Mouse (Mus musculus): ENCODE measurements around the gene Bcar1. TPM values are rescaled to one million over a fixed set of nuclear protein-coding genes. Genes with fewer than 3 reads are reported as not detected.

Gene Bcar1
- polyA plus RNA-seq, 1 experiment from 2014 or later: 47.2 TPM

- Histone ChIP-seq H3K9me3 (replicated peaks) (no peaks in the 10 kb centered on the region), H3K9ac (peak overlapping the region; percentile 32; the same call in 1 of the 2 replicates), H3K4me2 (no peak overlapping the region), H3K27me3 (replicated peaks) (no peaks in the 10 kb centered on the region), H3K4me3 (no peak overlapping the region), H3K4me1 (replicated peaks) (peaks cover 80% of the 10 kb centered on the region), H3K27ac (ENCODE audit: poor library complexity, severe bottlenecking) (peak overlapping the region; percentile 98), H3K36me3 (no peaks in the 10 kb centered on the region)
- ATAC-seq (ENCODE audit: insufficient number of reproducible peaks, low FRiP score): no peak
- 55% methylated on average over 4 of the region's 4 CpGs for WGBS
Observed at GRCm38 (mm10) chr8:111727553-111727952, 16.1 kb downstream of the Bcar1 start.

GRCm38 (mm10) chr8:111726102-111726900 lies 17.3 kb downstream of the Bcar1 start:
- WGBS: 30% methylated on average over 7 of the region's 7 CpGs
- Histone ChIP-seq H3K27me3 (replicated peaks) (no peaks in the 10 kb centered on the region), H3K9me3 (replicated peaks) (no peaks in the 10 kb centered on the region), H3K4me3 (0 out of 2 replicates have a peak overlapping the region, but pooled peaks have one; percentile 9), H3K4me1 (replicated peaks) (peaks cover 76% of the 10 kb centered on the region), H3K4me2 (peak overlapping the region; percentile 47), H3K27ac (ENCODE audit: poor library complexity, severe bottlenecking) (peak overlapping the region; percentile 98), H3K36me3 (peaks cover 2% of the 10 kb centered on the region), H3K9ac (peak overlapping the region; percentile 69)
- peak; percentile 76 for ATAC-seq (ENCODE audit: insufficient number of reproducible peaks, low FRiP score)

- peaks cover 76% of the 10 kb centered on the region for H3K4me1 ChIP-seq (replicated peaks)
- H3K27ac ChIP-seq (ENCODE audit: poor library complexity, severe bottlenecking): peak overlapping the region; percentile 27
- no peaks in the 10 kb centered on the region for H3K9me3 ChIP-seq (replicated peaks)
Observed at GRCm38 (mm10) chr8:111725341-111725740, 18.3 kb downstream of the Bcar1 start.

GRCm38 (mm10) chr8:111720115-111720544 lies 23.5 kb downstream of the Bcar1 start:
- Histone ChIP-seq H3K36me3 (peaks cover 33% of the 10 kb centered on the region), H3K27ac (ENCODE audit: poor library complexity, severe bottlenecking) (peak overlapping the region; percentile 68)

More at GRCm38 (mm10) chr8:111725341-111725740, 18.3 kb downstream of the Bcar1 start:
- H3K4me3 ChIP-seq: no peak overlapping the region
- ATAC-seq (ENCODE audit: insufficient number of reproducible peaks, low FRiP score): no peak
- WGBS: 76% methylated on average over 6 of the region's 6 CpGs
- H3K36me3 ChIP-seq: peaks cover 12% of the 10 kb centered on the region
- H3K4me2 ChIP-seq: no peak overlapping the region
- H3K27me3 ChIP-seq (replicated peaks): no peaks in the 10 kb centered on the region
- no peak overlapping the region for H3K9ac ChIP-seq

GRCm38 (mm10) chr8:111718937-111719336 lies 24.7 kb downstream of the Bcar1 start:
- peaks cover 45% of the 10 kb centered on the region for H3K36me3 ChIP-seq
- H3K4me1 ChIP-seq (replicated peaks): peaks cover 66% of the 10 kb centered on the region

More at GRCm38 (mm10) chr8:111720115-111720544, 23.5 kb downstream of the Bcar1 start:
- ATAC-seq (ENCODE audit: insufficient number of reproducible peaks, low FRiP score): no peak
- WGBS: 40% methylated on average over 4 of the region's 4 CpGs
- Histone ChIP-seq H3K4me1 (replicated peaks) (peaks cover 76% of the 10 kb centered on the region), H3K9me3 (replicated peaks) (no peaks in the 10 kb centered on the region), H3K27me3 (replicated peaks) (no peaks in the 10 kb centered on the region), H3K4me2 (no peak overlapping the region), H3K4me3 (no peak overlapping the region), H3K9ac (peak overlapping the region; percentile 17; the same call in 1 of the 2 replicates)

GRCm38 (mm10) chr8:111717866-111718265 lies 25.7 kb downstream of the Bcar1 start:
- no peaks in the 10 kb centered on the region for H3K27me3 ChIP-seq (replicated peaks)
- H3K4me1 ChIP-seq (replicated peaks): peaks cover 69% of the 10 kb centered on the region
- H3K36me3 ChIP-seq: peaks cover 56% of the 10 kb centered on the region
- 20% methylated on average over 6 of the region's 6 CpGs for WGBS
- H3K9me3 ChIP-seq (replicated peaks): no peaks in the 10 kb centered on the region
- peak overlapping the region; percentile 77 for H3K9ac ChIP-seq
- H3K4me3 ChIP-seq: no peak overlapping the region
- no peak for ATAC-seq (ENCODE audit: insufficient number of reproducible peaks, low FRiP score)
- peak overlapping the region; percentile 56 for H3K4me2 ChIP-seq
- peak overlapping the region; percentile 99 for H3K27ac ChIP-seq (ENCODE audit: poor library complexity, severe bottlenecking)

More at GRCm38 (mm10) chr8:111718937-111719336, 24.7 kb downstream of the Bcar1 start:
- no peaks in the 10 kb centered on the region for H3K9me3 ChIP-seq (replicated peaks)
- H3K27me3 ChIP-seq (replicated peaks): no peaks in the 10 kb centered on the region
- H3K4me3 ChIP-seq: no peak overlapping the region
- ATAC-seq (ENCODE audit: insufficient number of reproducible peaks, low FRiP score): no peak
- 37% methylated on average over 5 of the region's 5 CpGs for WGBS
- no peak overlapping the region for H3K4me2 ChIP-seq
- H3K9ac ChIP-seq: no peak overlapping the region
- H3K27ac ChIP-seq (ENCODE audit: poor library complexity, severe bottlenecking): peak overlapping the region; percentile 99

- Histone ChIP-seq H3K36me3 (peaks cover 60% of the 10 kb centered on the region), H3K9ac (peak overlapping the region; percentile 77), H3K4me1 (replicated peaks) (peaks cover 72% of the 10 kb centered on the region), H3K4me3 (no peak overlapping the region), H3K27me3 (replicated peaks) (no peaks in the 10 kb centered on the region), H3K4me2 (peak overlapping the region; percentile 56), H3K9me3 (replicated peaks) (no peaks in the 10 kb centered on the region), H3K27ac (ENCODE audit: poor library complexity, severe bottlenecking) (peak overlapping the region; percentile 99)
- no peak for ATAC-seq (ENCODE audit: insufficient number of reproducible peaks, low FRiP score)
- 47% methylated on average over 4 of the region's 4 CpGs for WGBS
Observed at GRCm38 (mm10) chr8:111717488-111717792, 26.2 kb downstream of the Bcar1 start.

- 21% methylated on average over 10 of the region's 10 CpGs for WGBS
- H3K4me2 ChIP-seq: peak overlapping the region; percentile 56
- ATAC-seq (ENCODE audit: insufficient number of reproducible peaks, low FRiP score): peak; percentile 65
- H3K4me3 ChIP-seq: 0 out of 2 replicates have a peak overlapping the region, but pooled peaks have one; percentile 9
- peaks cover 66% of the 10 kb centered on the region for H3K36me3 ChIP-seq
- H3K4me1 ChIP-seq (replicated peaks): peaks cover 72% of the 10 kb centered on the region
- no peaks in the 10 kb centered on the region for H3K27me3 ChIP-seq (replicated peaks)
- H3K9ac ChIP-seq: peak overlapping the region; percentile 77
- no peaks in the 10 kb centered on the region for H3K9me3 ChIP-seq (replicated peaks)
- H3K27ac ChIP-seq (ENCODE audit: poor library complexity, severe bottlenecking): peak overlapping the region; percentile 99
Observed at GRCm38 (mm10) chr8:111716603-111717487, 26.8 kb downstream of the Bcar1 start.

GRCm38 (mm10) chr8:111715514-111715913 lies 28.1 kb downstream of the Bcar1 start:
- Histone ChIP-seq H3K4me1 (replicated peaks) (peaks cover 62% of the 10 kb centered on the region), H3K27me3 (replicated peaks) (no peaks in the 10 kb centered on the region), H3K4me3 (no peak overlapping the region), H3K9ac (no peak overlapping the region), H3K4me2 (no peak overlapping the region), H3K36me3 (peaks cover 68% of the 10 kb centered on the region), H3K27ac (ENCODE audit: poor library complexity, severe bottlenecking) (peak overlapping the region; percentile 99), H3K9me3 (replicated peaks) (no peaks in the 10 kb centered on the region)
- no peak for ATAC-seq (ENCODE audit: insufficient number of reproducible peaks, low FRiP score)
- 79% methylated on average over 13 of the region's 13 CpGs for WGBS

- Histone ChIP-seq H3K9ac (no peak overlapping the region), H3K27me3 (replicated peaks) (no peaks in the 10 kb centered on the region), H3K27ac (ENCODE audit: poor library complexity, severe bottlenecking) (no peak overlapping the region), H3K9me3 (replicated peaks) (no peaks in the 10 kb centered on the region), H3K4me2 (no peak overlapping the region), H3K36me3 (peaks cover 69% of the 10 kb centered on the region), H3K4me1 (replicated peaks) (peaks cover 51% of the 10 kb centered on the region), H3K4me3 (no peak overlapping the region)
- WGBS: 91% methylated on average over 12 of the region's 12 CpGs
- ATAC-seq (ENCODE audit: insufficient number of reproducible peaks, low FRiP score): no peak
Observed at GRCm38 (mm10) chr8:111714295-111714694, 29.3 kb downstream of the Bcar1 start.

GRCm38 (mm10) chr8:111713817-111714216 lies 29.8 kb downstream of the Bcar1 start:
- H3K27ac ChIP-seq (ENCODE audit: poor library complexity, severe bottlenecking): no peak overlapping the region
- H3K4me3 ChIP-seq: no peak overlapping the region
- H3K27me3 ChIP-seq (replicated peaks): no peaks in the 10 kb centered on the region
- no peaks in the 10 kb centered on the region for H3K9me3 ChIP-seq (replicated peaks)
- 92% methylated on average over 25 of the region's 25 CpGs for WGBS
- H3K9ac ChIP-seq: no peak overlapping the region
- peaks cover 71% of the 10 kb centered on the region for H3K36me3 ChIP-seq
- peaks cover 48% of the 10 kb centered on the region for H3K4me1 ChIP-seq (replicated peaks)
- H3K4me2 ChIP-seq: no peak overlapping the region
- ATAC-seq (ENCODE audit: insufficient number of reproducible peaks, low FRiP score): no peak
